Mouse (Mus musculus) testis, adult 10 weeks (tissue): Measurements from ENCODE around the gene Vmn1r167. TPM values are rescaled to one million over a fixed set of nuclear protein-coding genes. Genes with fewer than 3 reads are reported as not detected.

Source experiments
- polyA plus RNA-seq: library from polyadenylated mRNA; stranded (reverse); fragments of 350-450 nt; fragmentation: Illumina TruSeq; extraction: RNeasy Lipid Tissue Mini Kit (QIAGEN cat#74804); gene quantifications from one replicate; pipeline ENCODE4 v1.2.3, GENCODE M21; 2014; ENCODE audit warnings: low read depth, low replicate concordance

Gene Vmn1r167
- polyA plus RNA-seq: not detected

GRCm38 (mm10) chr7:23507106-23507505 lies at the start of gene Vmn1r167:
Vmn1r167 (minus strand) TSS chr7:23507206.

GRCm38 (mm10) chr7:23539432-23539831 lies 32.4 kb upstream of the Vmn1r167 start, which contains the start of gene Vmn1r168:
Vmn1r168 (plus strand) TSS chr7:23539732.

Other genes with a start within 250 kb of the Vmn1r167 start
- 1.2 TPM for gene Gm6902, start 228.3 kb downstream of the Vmn1r167 start, polyA plus RNA-seq
- gene Nlrp4e, start 206.0 kb downstream of the Vmn1r167 start, polyA plus RNA-seq: 10.0 TPM
- gene Nlrp5, start 121.3 kb downstream of the Vmn1r167 start, polyA plus RNA-seq: 3.1 TPM
- gene Vmn1r168, start 32.5 kb upstream of the Vmn1r167 start, polyA plus RNA-seq: not detected
- gene Vmn1r169, start 68.3 kb upstream of the Vmn1r167 start, polyA plus RNA-seq: not detected
- not detected for gene Vmn1r170, start 99.0 kb upstream of the Vmn1r167 start, polyA plus RNA-seq
- not detected for gene Vmn1r171, start 123.5 kb upstream of the Vmn1r167 start, polyA plus RNA-seq
- gene Vmn1r172, start 151.1 kb upstream of the Vmn1r167 start, polyA plus RNA-seq: not detected
- not detected for gene Vmn1r173, start 193.5 kb upstream of the Vmn1r167 start, polyA plus RNA-seq
- gene Vmn1r174, start 245.1 kb upstream of the Vmn1r167 start, polyA plus RNA-seq: not detected